Mouse (Mus musculus) cerebellum, adult 18-20 months (tissue): Measurements from ENCODE around the gene D930020B18Rik.

Experiments
- DNase-seq, 2 experiments: peaks; one replicate each; pipeline ENCODE4 v3.0.0; 2021

D930020B18Rik gene

DNA sequence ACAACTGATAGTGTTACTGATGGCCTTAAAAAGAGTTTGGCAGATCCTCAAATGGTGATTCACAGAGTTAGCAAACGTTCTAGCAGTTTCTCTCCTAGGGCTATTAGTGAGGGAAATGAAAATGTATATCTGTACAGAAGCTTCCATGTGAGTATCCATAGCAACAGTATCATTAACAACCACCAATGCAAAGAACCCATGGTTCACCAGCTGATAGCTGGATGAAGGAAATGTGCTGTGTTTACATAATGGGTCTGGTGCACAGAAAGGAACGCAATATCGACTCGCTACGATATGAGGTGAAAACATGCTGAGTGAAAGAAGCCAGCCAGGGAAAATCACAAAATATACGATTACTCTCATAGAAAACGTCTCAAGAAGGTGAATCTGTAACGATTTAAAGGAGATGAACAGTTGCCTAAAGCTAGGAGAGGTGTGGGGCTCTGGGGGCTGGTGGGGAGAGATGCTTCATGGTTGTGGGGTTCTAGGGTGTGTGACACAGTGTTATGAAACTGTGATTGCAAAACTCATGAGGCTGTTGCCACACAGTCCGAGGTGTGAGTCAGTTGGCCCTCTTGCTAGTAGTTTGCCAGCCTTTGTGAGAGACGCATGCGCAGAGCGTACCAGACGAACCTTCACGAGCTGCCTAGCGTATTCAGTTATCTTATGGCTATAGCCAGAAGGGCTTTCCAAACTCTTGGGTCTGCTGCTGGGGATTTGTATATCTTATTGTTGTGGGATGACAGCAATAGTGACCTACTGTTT lies 64.2 kb downstream of the D930020B18Rik start:
- no peak for DNase-seq

DNA sequence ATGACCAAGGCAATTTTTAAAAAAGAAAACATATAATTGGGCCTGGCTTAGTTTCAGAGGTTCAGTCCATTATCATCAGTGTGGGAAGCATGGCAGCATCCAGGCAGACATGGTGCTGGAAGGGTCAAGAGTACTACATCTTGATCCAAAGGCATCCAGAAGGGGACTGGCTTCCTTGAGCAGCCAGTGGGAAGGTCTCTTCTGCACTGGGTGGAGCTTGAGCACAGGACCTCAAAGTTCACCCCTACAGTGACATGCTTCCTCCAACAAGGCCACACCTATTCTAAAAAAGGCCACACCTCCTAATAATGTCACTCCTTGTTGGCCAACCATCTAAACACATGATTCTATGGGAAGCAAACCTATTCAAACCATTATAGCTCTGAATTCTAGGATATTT lies 75.5 kb downstream of the D930020B18Rik start:
- DNase-seq, result no peak

DNA sequence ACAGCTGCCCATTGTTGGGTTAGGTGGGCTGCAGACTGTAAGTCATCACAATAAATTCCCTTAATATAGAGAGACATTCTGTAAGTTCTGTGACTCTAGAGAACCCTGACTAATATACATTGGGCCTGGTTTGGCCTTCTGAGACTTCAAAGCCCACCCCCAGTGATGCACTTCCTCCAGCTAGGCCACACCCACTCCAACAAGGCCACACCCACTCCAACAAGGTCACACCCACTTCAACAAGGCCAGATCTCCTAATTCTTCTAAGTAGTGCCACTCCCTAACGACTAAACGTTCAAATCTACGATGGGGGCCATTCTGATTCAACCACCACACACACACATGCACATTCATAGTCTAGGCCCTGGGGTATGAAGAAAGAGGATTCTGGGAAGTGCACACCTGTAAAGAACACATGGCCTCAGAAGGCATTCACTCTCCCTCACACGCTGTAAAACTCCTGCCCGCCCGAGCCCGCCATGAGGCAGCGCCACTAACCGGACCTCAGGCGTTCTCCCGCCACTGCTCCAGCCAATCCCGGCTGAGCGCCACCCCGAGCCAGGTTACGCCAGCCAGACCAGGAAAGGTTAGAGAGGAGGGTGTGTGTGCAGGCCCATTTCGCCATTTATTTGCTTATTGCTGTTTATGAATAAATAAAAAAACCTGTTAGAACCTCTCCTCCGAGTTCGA lies 77.7 kb downstream of the D930020B18Rik start:
- DNase-seq, result no peak

DNA sequence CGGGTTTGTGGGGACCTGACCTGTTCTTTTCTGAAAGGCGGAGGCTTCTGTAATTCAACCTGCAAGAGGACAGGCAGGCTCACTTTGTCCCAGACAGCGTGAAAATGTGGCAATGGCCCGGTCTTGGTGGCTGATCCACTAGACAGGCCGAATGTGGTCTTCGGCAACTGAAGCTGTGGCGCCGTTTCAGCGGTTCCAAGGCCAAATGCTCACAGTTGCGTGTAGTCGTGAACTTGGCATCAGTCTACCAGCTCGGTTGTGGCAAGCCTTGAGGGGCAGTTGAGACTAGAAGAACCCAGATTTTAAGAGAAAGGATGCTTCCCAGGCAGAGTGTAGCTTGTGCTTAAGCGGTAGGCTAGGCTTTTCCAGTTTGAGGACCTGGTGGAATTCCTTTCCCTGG lies 79.3 kb downstream of the D930020B18Rik start:
- DNase-seq, result no peak

DNA sequence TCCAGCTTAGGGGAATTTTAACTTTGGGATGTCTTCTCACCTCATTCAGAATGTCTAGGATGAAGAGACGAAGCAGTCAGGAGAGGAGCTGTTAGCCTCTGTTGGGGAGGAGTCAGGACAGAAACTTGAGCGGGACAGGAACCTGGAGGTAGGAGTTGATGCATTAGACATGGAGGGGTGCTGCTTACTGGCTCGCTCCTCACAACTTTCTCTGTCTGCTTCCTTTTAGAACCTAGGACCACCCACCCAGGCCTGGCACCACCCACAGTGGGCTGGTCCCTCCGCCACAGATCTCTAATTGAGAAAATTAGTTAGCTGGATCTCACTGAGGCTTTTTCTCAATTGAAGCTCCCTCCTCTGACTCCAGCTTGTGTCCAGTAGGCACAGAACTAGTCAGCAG lies 85.1 kb downstream of the D930020B18Rik start:
- no peak for DNase-seq

DNA sequence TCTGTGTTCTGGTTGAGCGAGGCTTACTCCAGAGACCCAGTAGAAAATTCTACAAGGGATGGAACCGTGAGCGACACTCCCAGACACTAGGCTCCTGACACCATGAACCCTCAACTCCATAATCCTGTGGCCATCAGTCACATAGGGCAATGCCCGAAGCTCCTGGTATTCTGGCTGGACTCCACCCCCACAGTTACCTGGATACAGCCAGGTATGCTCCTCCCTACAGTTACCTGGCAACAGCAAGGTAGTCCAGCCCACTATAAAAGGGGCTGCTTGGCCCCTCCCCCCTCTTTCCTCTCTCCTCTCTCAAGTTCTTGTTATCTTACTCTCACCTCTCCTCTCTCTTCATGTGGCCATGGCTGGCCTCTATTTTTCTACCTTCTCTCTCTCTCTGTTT lies 85.8 kb downstream of the D930020B18Rik start:
- no peak for DNase-seq

DNA sequence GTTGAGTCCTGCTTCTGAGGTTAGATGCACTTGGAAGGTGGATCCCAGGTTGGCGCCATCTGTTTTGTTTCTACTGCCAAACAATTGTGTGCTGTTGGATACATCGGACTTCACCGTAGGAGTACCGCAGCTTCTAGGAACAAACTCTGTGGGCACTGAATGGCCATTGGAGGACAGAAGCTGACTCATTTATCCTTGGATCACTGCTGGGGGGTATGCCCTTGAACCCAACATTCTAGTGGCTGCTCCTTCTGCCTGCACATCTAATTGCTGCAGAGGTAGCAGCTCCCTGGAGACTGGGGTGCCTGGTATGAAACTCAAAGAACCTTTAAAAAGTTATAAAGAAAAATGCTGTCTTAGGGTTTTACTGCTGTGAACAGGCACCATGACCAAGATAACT lies 86.8 kb downstream of the D930020B18Rik start:
- DNase-seq, result no peak

DNA sequence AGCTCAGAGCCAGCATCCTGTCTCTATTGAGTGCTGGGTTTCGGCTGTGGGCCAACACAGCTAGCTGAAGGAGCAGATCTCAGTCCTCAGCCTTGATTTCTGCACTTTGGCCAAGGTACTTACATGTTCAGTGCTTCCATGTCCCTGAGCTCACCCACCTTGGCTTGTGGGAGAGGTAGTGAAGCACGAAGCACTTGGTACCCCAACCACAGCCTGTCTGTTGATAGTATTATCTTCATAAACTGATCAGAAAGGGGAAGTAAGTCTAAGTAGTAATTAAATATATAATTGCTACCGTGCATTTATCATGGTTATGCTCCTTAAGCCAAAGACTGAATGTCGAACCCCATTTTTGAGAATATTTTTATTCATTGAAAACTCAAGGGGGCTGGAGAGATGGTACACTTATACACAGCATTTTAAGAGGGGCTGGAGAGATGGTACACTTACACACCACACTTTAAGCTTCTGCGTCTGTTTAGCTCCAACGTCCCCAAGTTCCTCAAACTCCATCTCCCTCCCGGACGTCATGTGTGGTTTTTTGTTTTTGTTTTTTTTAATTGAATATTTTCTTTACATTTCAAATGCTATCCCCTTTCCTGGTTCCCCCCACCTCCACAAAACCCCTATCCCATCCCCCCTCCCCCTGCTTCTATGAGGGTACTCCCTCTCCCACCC lies 89.8 kb downstream of the D930020B18Rik start:
- DNase-seq, result no peak

DNA sequence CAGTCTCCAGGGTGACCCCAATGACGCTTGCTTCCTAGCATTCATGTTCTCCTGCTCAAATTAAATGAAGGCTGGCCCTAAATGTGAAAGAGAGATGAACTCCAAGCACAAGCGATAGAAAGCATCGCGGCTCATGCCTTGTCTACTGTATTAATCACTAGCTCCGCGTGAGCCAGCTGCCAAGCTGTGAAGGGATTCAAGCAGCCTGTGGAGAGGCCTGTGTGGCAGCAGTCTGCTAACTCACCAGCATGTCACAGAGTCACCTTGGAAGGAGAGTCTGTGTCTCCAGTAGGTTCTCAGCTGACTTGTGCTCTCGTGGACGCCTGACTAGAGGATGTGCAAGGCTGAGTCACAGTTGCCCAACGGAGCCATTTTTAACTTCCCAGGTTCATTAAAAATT lies 91.2 kb downstream of the D930020B18Rik start:
- no peak for DNase-seq

DNA sequence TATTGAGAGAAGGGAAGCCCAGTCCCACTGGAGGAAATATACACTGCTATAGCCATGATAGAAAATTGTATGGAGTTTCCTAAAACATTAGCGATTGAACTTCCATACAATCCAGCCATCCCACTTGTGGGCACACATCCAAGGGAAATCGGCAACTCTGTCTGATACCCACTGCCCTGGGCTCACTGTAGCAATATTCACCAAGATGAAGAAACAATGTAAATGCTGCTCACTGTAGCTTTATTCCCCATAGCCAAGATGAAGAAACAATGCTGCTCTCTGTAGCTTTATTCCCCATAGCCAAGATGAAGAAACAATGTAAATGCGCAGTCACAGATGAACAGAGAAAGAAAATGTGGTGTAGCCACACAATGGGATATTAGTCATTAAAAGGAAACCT lies 95.9 kb downstream of the D930020B18Rik start:
- no peak for DNase-seq

DNA sequence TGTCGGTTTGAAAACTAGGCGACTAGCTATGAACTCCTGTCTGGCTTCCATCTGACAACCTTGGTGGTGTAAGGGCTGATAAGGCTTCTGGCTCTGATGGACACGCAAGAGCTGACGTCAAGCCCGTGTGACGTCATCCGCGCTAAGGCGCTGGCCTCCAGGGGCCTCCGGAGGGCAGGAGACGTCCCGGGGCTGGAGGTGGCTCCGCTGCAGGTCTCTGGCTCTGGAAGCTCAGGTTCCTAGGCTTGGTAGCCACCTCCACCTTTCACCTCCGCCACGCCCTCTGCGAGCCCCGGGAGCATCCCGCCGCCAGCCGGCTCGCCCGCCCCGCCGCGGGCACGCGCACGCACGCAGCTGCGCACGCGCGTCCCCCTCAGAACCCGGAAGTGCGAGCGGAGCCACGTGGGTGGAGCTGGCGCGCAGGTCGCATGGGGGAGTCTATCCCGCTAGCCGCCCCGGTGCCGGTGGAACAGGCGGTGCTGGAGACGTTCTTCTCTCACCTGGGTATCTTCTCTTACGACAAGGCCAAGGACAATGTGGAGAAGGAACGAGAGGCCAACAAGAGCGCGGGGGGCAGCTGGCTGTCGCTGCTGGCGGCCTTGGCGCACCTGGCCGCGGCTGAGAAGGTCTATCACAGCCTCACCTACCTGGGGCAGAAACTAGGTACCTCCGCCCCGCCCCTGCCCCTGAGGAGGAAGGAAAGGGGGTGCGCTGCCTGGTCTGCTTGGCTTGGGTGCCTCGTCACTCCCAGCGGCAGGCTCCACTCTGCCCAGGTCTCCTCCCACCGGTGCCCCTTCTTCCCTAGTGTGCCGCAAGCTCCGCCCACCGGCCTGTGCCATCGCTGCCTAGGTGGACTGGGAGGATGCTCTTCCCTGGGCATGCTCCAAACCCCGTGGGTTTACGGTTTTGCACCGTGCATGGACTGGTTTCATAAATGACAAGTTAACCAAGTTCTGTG lies 98.4 kb downstream of the D930020B18Rik start, which contains the start of gene BC048403:
Gene BC048403, plus strand, starts transcription at position 390 of the 958 bp plus-strand sequence.
- peak; percentile 83 to 95 for DNase-seq

DNA sequence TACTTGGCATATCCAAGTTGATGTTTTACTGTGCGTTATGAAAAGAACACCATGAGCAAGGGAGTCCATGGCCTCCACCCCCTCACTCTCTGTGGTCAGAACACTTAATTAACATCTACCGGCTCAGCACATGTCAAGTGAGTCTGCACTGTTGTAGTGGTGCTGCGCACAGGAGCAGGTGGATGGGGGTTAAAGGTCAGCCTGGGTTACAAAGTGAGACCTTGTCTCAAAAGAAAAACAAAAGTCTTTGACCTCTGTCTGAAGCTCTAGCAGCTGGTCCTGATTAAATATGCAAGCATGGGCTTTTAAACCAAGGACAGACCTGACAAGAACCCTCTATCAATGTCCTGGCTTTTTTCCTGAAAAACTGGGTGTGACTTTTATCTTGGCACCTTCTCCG lies 100.9 kb downstream of the D930020B18Rik start:
- DNase-seq, result no peak
